Mouse (Mus musculus): ENCODE results near the gene Gch1. TPM values are rescaled to one million over a fixed set of nuclear protein-coding genes. Genes with fewer than 3 reads are reported as not detected.

The Gch1 gene
- polyA plus RNA-seq, 1 experiment = 2.4 TPM

GRCm38 (mm10) chr14:47224476-47225325 is 35.5 kb upstream of the Gch1 start:
- TF ChIP-seq GATA1 (IDR thresholded peaks at IDR 0.05; ENCODE audit: low read length) = no peak
- TF ChIP-seq TAL1 (IDR thresholded peaks at IDR 0.05; ENCODE audit: low read length) = no peak
- Histone ChIP-seq H3K36me3 (ENCODE audit: control insufficient read depth) (no peaks in the 10 kb centered on the region), H3K27me3 (ENCODE audit: control insufficient read depth) (no peaks in the 10 kb centered on the region), H3K9me3 (ENCODE audit: control insufficient read depth, low read length) (0 out of 2 replicates have a peak, but pooled peaks cover 2% of the 10 kb centered on the region), H3K4me3 (replicated peaks) (no peak overlapping the region), H3K4me1 (ENCODE audit: control insufficient read depth) (peaks cover 26% of the 10 kb centered on the region)

GRCm38 (mm10) chr14:47222631-47223450 is 33.6 kb upstream of the Gch1 start:
- peaks cover 31% of the 10 kb centered on the region for H3K4me1 ChIP-seq (ENCODE audit: control insufficient read depth)
- no peaks in the 10 kb centered on the region for H3K27me3 ChIP-seq (ENCODE audit: control insufficient read depth)
- no peaks in the 10 kb centered on the region for H3K36me3 ChIP-seq (ENCODE audit: control insufficient read depth)
- 0 out of 2 replicates have a peak, but pooled peaks cover 2% of the 10 kb centered on the region for H3K9me3 ChIP-seq (ENCODE audit: control insufficient read depth, low read length)
- no peak for TF ChIP-seq GATA1 (IDR thresholded peaks at IDR 0.05; ENCODE audit: low read length)
- TF ChIP-seq TAL1 (IDR thresholded peaks at IDR 0.05; ENCODE audit: low read length) = no peak
- H3K4me3 ChIP-seq (replicated peaks) = no peak overlapping the region

GRCm38 (mm10) chr14:47221567-47221966 is 32.4 kb upstream of the Gch1 start:
- no peaks in the 10 kb centered on the region for H3K36me3 ChIP-seq (ENCODE audit: control insufficient read depth)
- TF ChIP-seq GATA1 (IDR thresholded peaks at IDR 0.05; ENCODE audit: low read length) = no peak
- TF ChIP-seq TAL1 (IDR thresholded peaks at IDR 0.05; ENCODE audit: low read length) = no peak

GRCm38 (mm10) chr14:47220231-47221025 is 31.2 kb upstream of the Gch1 start:
- Histone ChIP-seq H3K4me3 (replicated peaks) (no peak overlapping the region), H3K4me1 (ENCODE audit: control insufficient read depth) (peaks cover 27% of the 10 kb centered on the region), H3K9me3 (ENCODE audit: control insufficient read depth, low read length) (0 out of 2 replicates have a peak, but pooled peaks cover 2% of the 10 kb centered on the region), H3K27me3 (ENCODE audit: control insufficient read depth) (peaks cover 2% of the 10 kb centered on the region), H3K36me3 (ENCODE audit: control insufficient read depth) (no peaks in the 10 kb centered on the region)
- no peak for TF ChIP-seq TAL1 (IDR thresholded peaks at IDR 0.05; ENCODE audit: low read length)
- no peak for TF ChIP-seq GATA1 (IDR thresholded peaks at IDR 0.05; ENCODE audit: low read length)

More at GRCm38 (mm10) chr14:47221567-47221966, 32.4 kb upstream of the Gch1 start:
- Histone ChIP-seq H3K4me3 (replicated peaks) (no peak overlapping the region), H3K9me3 (ENCODE audit: control insufficient read depth, low read length) (0 out of 2 replicates have a peak, but pooled peaks cover 2% of the 10 kb centered on the region), H3K27me3 (ENCODE audit: control insufficient read depth) (no peaks in the 10 kb centered on the region; the same call in 1 of the 2 replicates), H3K4me1 (ENCODE audit: control insufficient read depth) (peaks cover 29% of the 10 kb centered on the region)

- Histone ChIP-seq H3K36me3 (ENCODE audit: control insufficient read depth) (no peaks in the 10 kb centered on the region), H3K4me3 (replicated peaks) (no peak overlapping the region), H3K27me3 (ENCODE audit: control insufficient read depth) (peaks cover 7% of the 10 kb centered on the region), H3K9me3 (ENCODE audit: control insufficient read depth, low read length) (no peaks in the 10 kb centered on the region), H3K4me1 (ENCODE audit: control insufficient read depth) (peaks cover 27% of the 10 kb centered on the region)
- TF ChIP-seq GATA1 (IDR thresholded peaks at IDR 0.05; ENCODE audit: low read length) (no peak), TAL1 (IDR thresholded peaks at IDR 0.05; ENCODE audit: low read length) (no peak)
Measured at GRCm38 (mm10) chr14:47218766-47219606, 29.8 kb upstream of the Gch1 start.

GRCm38 (mm10) chr14:47216541-47216940 is 27.3 kb upstream of the Gch1 start:
- Histone ChIP-seq H3K4me3 (replicated peaks) (no peak overlapping the region), H3K27me3 (ENCODE audit: control insufficient read depth) (peaks cover 10% of the 10 kb centered on the region), H3K9me3 (ENCODE audit: control insufficient read depth, low read length) (no peaks in the 10 kb centered on the region), H3K4me1 (ENCODE audit: control insufficient read depth) (peaks cover 14% of the 10 kb centered on the region), H3K36me3 (ENCODE audit: control insufficient read depth) (no peaks in the 10 kb centered on the region)
- no peak for TF ChIP-seq TAL1 (IDR thresholded peaks at IDR 0.05; ENCODE audit: low read length)
- no peak for TF ChIP-seq GATA1 (IDR thresholded peaks at IDR 0.05; ENCODE audit: low read length)

GRCm38 (mm10) chr14:47214367-47214766 is 25.2 kb upstream of the Gch1 start:
- Histone ChIP-seq H3K27me3 (ENCODE audit: control insufficient read depth) (peaks cover 10% of the 10 kb centered on the region), H3K9me3 (ENCODE audit: control insufficient read depth, low read length) (no peaks in the 10 kb centered on the region), H3K4me3 (replicated peaks) (no peak overlapping the region), H3K4me1 (ENCODE audit: control insufficient read depth) (peaks cover 15% of the 10 kb centered on the region), H3K36me3 (ENCODE audit: control insufficient read depth) (no peaks in the 10 kb centered on the region)
- TF ChIP-seq GATA1 (IDR thresholded peaks at IDR 0.05; ENCODE audit: low read length) (no peak), TAL1 (IDR thresholded peaks at IDR 0.05; ENCODE audit: low read length) (no peak)

GRCm38 (mm10) chr14:47213305-47213704 is 24.1 kb upstream of the Gch1 start:
- Histone ChIP-seq H3K4me3 (replicated peaks) (no peak overlapping the region), H3K27me3 (ENCODE audit: control insufficient read depth) (peaks cover 10% of the 10 kb centered on the region), H3K9me3 (ENCODE audit: control insufficient read depth, low read length) (no peaks in the 10 kb centered on the region), H3K4me1 (ENCODE audit: control insufficient read depth) (peaks cover 11% of the 10 kb centered on the region), H3K36me3 (ENCODE audit: control insufficient read depth) (no peaks in the 10 kb centered on the region)
- TF ChIP-seq GATA1 (IDR thresholded peaks at IDR 0.05; ENCODE audit: low read length) = no peak
- no peak for TF ChIP-seq TAL1 (IDR thresholded peaks at IDR 0.05; ENCODE audit: low read length)

Measured in erythroblast, embryonic 14.5 days (primary cell).